Mouse (Mus musculus) stomach, postnatal 0 days (tissue): Measurements from ENCODE around the gene Nipsnap1. TPM values are rescaled to one million over a fixed set of nuclear protein-coding genes. Genes with fewer than 3 reads are reported as not detected.
A peak's percentile ranks its signal among the peaks of the same experiment; 100 is the strongest.

Source experiments
- ATAC-seq: fragments of 200-750 bp; cut with Nextera tagmentation; 2 replicates; pipeline ENCODE4 v1.8.0; 2017; ENCODE audit not compliant: low FRiP score, low TSS enrichment
- DNase-seq: peaks from one replicate; pipeline ENCODE4 v3.0.0-alpha.2; 2016; ENCODE audit warnings: low spot score
- H3K27ac ChIP-seq: fragments of 300-500 bp; sonication (generic); replicated peaks from 2 replicates; pipeline ENCODE4 v1.5.1; 2014; ENCODE audit warnings: mild to moderate bottlenecking, control low read depth
- H3K27me3 ChIP-seq: fragments of 300-500 bp; sonication (generic); 2 replicates; pipeline ENCODE4 v1.6.1; 2014; ENCODE audit warnings: low read length; ENCODE audit not compliant: control insufficient read depth, insufficient read depth
- H3K36me3 ChIP-seq: fragments of 300-500 bp; sonication (generic); 2 replicates; pipeline ENCODE4 v1.6.1; 2014; ENCODE audit warnings: low read length, mixed read lengths; ENCODE audit not compliant: control insufficient read depth, insufficient read depth
- H3K4me1 ChIP-seq: fragments of 300-500 bp; sonication (generic); replicated peaks from 2 replicates; pipeline ENCODE4 v1.6.1; 2014; ENCODE audit warnings: antibody characterized with exemption; ENCODE audit not compliant: control insufficient read depth, insufficient read depth
- H3K4me2 ChIP-seq: fragments of 300-500 bp; sonication (generic); replicated peaks from 2 replicates; pipeline ENCODE4 v1.6.1; 2014; ENCODE audit warnings: low read depth, mild to moderate bottlenecking, control low read depth, moderate library complexity
- H3K4me3 ChIP-seq: fragments of 300-500 bp; sonication (generic); 2 replicates; pipeline ENCODE4 v1.5.1; 2014; ENCODE audit warnings: low read depth, low read length, control low read depth
- H3K9ac ChIP-seq: fragments of 300-500 bp; sonication (generic); 2 replicates; pipeline ENCODE4 v1.6.1; 2014; ENCODE audit warnings: mild to moderate bottlenecking, low read length, control low read depth, mixed read lengths
- H3K9me3 ChIP-seq: fragments of 300-500 bp; sonication (generic); 2 replicates; pipeline ENCODE4 v1.6.1; 2016; ENCODE audit warnings: low read length; ENCODE audit not compliant: control insufficient read depth
- CTCF ChIP-seq: IDR thresholded peaks from 2 replicates; pipeline ENCODE4 v1.5.1; 2016; ENCODE audit warnings: antibody characterized with exemption, low read depth, mild to moderate bottlenecking, moderate library complexity
- EP300 ChIP-seq: optimal IDR thresholded peaks from 2 replicates; pipeline ENCODE3; 2016; ENCODE audit warnings: antibody characterized with exemption
- WGBS: fragments of 180-500 bp; shearing (Covaris S2); extraction: QIAGEN DNeasy Blood & Tissue Kit; methylation state at CpG from one replicate; pipeline ENCODE4 v1.1.7; 2014; 5-methylcytosine and 5-hydroxymethylcytosine counted together
- polyA plus RNA-seq: library from polyadenylated mRNA; unstranded; fragments of >200 nt; fragmentation: Nextera tagmentation; extraction: Ambion mirVana; gene quantifications from 2 replicates; pipeline ENCODE4 v1.2.1, GENCODE M21; 2015

Gene Nipsnap1
- polyA plus RNA-seq, 1 experiment from 2014 or later = 28.2 TPM

- no peaks in the 10 kb centered on the region for H3K36me3 ChIP-seq
- H3K27me3 ChIP-seq = no peaks in the 10 kb centered on the region
- TF ChIP-seq CTCF (no peak), EP300 (no peak)
- no peak for ATAC-seq
- H3K4me3 ChIP-seq = no peak overlapping the region
- H3K27ac ChIP-seq = 0 out of 2 replicates have a peak overlapping the region, but pooled peaks have one; percentile 25
- H3K9ac ChIP-seq = no peak overlapping the region
- no peak for DNase-seq
- no peak overlapping the region for H3K4me2 ChIP-seq
- WGBS = 33% methylated on average over 11 of the region's 11 CpGs
- H3K4me1 ChIP-seq = no peaks in the 10 kb centered on the region
- no peaks in the 10 kb centered on the region for H3K9me3 ChIP-seq
Observed at GRCm38 (mm10) chr11:4861816-4862604, 11.7 kb upstream of the Nipsnap1 start.

DNA sequence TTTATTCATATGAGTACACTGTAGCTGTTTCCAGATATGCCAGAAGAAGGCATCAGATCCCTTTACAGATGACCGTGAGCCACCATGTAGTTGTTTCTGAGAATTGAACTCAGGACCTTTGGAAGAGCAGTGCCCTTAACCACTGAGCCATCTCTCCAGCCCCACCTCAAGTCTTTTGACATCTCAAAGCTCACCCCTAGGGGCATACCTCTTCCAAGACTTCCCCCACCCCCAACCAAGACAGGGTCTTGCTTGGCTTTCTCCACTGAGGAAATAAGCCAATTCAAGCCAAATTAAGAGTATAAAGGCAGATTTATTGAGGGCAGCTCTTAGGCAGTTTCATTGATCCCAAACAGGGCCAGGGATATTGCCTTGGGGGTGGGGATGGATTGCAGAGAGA lies 11.0 kb upstream of the Nipsnap1 start:
- H3K9ac ChIP-seq = no peak overlapping the region
- WGBS = 95% methylated on average over 1 of the region's 1 CpGs
- no peaks in the 10 kb centered on the region for H3K4me1 ChIP-seq
- H3K9me3 ChIP-seq = no peaks in the 10 kb centered on the region
- H3K36me3 ChIP-seq = no peaks in the 10 kb centered on the region
- H3K4me2 ChIP-seq = no peak overlapping the region
- no peaks in the 10 kb centered on the region for H3K27me3 ChIP-seq
- ATAC-seq (no peak), DNase-seq (no peak)
- H3K4me3 ChIP-seq = no peak overlapping the region
- TF ChIP-seq EP300 = no peak
- TF ChIP-seq CTCF = no peak
- no peak overlapping the region for H3K27ac ChIP-seq

GRCm38 (mm10) chr11:4865645-4866251 lies 8.0 kb upstream of the Nipsnap1 start:
- Histone ChIP-seq H3K9ac (no peak overlapping the region), H3K4me3 (no peak overlapping the region), H3K9me3 (no peaks in the 10 kb centered on the region), H3K27me3 (no peaks in the 10 kb centered on the region), H3K4me2 (no peak overlapping the region), H3K36me3 (no peaks in the 10 kb centered on the region), H3K4me1 (no peaks in the 10 kb centered on the region), H3K27ac (no peak overlapping the region)
- DNase-seq (peak; percentile 65), ATAC-seq (peak; percentile 32; the same call in 1 of the 2 replicates)
- TF ChIP-seq CTCF (peak; percentile 93), EP300 (no peak)
- WGBS = 37% methylated on average over 10 of the region's 10 CpGs

- Histone ChIP-seq H3K36me3 (no peaks in the 10 kb centered on the region), H3K9me3 (no peaks in the 10 kb centered on the region), H3K4me3 (peak overlapping the region; percentile 58), H3K4me1 (no peaks in the 10 kb centered on the region), H3K27me3 (no peaks in the 10 kb centered on the region), H3K27ac (no peak overlapping the region), H3K9ac (peak overlapping the region; percentile 60; the same call in 1 of the 2 replicates), H3K4me2 (peak overlapping the region; percentile 74)
- ATAC-seq (peak; percentile 49), DNase-seq (peak; percentile 38)
- 7% methylated on average over 10 of the region's 10 CpGs for WGBS
- TF ChIP-seq CTCF = no peak
Observed at GRCm38 (mm10) chr11:4874551-4874950, 800 bp downstream of the Nipsnap1 start.

DNA sequence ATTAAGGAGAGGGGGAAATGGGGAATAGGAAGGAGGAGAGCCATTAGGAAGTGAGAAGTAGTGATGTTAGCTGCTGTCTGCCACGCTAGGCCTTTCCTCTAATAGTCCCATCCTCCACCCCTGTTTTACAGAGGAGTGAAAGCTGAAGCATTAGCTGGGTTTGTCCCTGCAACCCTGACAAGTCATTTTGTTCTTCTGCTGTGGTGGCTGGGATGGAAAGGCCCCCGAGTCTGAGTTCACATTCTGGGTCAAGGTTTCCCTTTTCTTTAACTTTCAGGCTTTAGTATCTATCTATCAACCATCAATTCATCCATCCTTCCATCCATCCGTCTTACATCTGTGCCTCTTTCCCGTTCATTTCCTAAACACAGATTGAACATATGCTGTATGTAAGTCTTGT lies 7.3 kb downstream of the Nipsnap1 start:
- 84% methylated on average over 4 of the region's 4 CpGs for WGBS
- Histone ChIP-seq H3K27ac (no peak overlapping the region), H3K4me2 (no peak overlapping the region), H3K9ac (no peak overlapping the region), H3K27me3 (no peaks in the 10 kb centered on the region), H3K4me1 (no peaks in the 10 kb centered on the region), H3K36me3 (no peaks in the 10 kb centered on the region), H3K9me3 (no peaks in the 10 kb centered on the region), H3K4me3 (no peak overlapping the region)
- TF ChIP-seq EP300 = no peak
- no peak for TF ChIP-seq CTCF
- ATAC-seq (no peak), DNase-seq (no peak)
